Mouse (Mus musculus) forebrain, embryonic 13.5 days (tissue): Measurements from ENCODE around the gene Scgb1b19. TPM values are rescaled to one million over a fixed set of nuclear protein-coding genes. Genes with fewer than 3 reads are reported as not detected.
"Not testable (repeated sequence)": the region's sequence is repeated elsewhere in the genome, so short reads cannot be mapped to it uniquely, and the experiment has no call there.

ENCODE experiments used
- ATAC-seq: fragments of 200-750 bp; cut with Nextera tagmentation; 2 replicates; pipeline ENCODE4 v1.8.0; 2017
- H3K27ac ChIP-seq: fragments of 300-500 bp; sonication (generic); 2 replicates; pipeline ENCODE4 v1.5.1; 2015; ENCODE audit warnings: inconsistent platforms, mild to moderate bottlenecking, moderate library complexity
- H3K27me3 ChIP-seq: fragments of 300-500 bp; sonication (generic); 2 replicates; pipeline ENCODE4 v1.6.1; 2015; ENCODE audit warnings: mild to moderate bottlenecking, inconsistent platforms
- H3K36me3 ChIP-seq: fragments of 300-500 bp; sonication (generic); 2 replicates; pipeline ENCODE4 v1.6.1; 2015; ENCODE audit warnings: mild to moderate bottlenecking, inconsistent platforms; ENCODE audit not compliant: poor library complexity, severe bottlenecking
- H3K4me1 ChIP-seq: fragments of 300-500 bp; sonication (generic); 2 replicates; pipeline ENCODE4 v1.6.1; 2015; ENCODE audit warnings: inconsistent platforms
- H3K4me2 ChIP-seq: fragments of 300-500 bp; sonication (generic); 2 replicates; pipeline ENCODE4 v1.6.1; 2015; ENCODE audit warnings: inconsistent platforms, mild to moderate bottlenecking, moderate library complexity
- H3K4me3 ChIP-seq: fragments of 300-500 bp; sonication (generic); 2 replicates; pipeline ENCODE4 v1.5.1; 2015; ENCODE audit warnings: mild to moderate bottlenecking, inconsistent platforms
- H3K9ac ChIP-seq: fragments of 300-500 bp; sonication (generic); 2 replicates; pipeline ENCODE4 v1.6.1; 2015; ENCODE audit warnings: mild to moderate bottlenecking, inconsistent platforms
- H3K9me3 ChIP-seq: fragments of 300-500 bp; sonication (generic); replicated peaks from 2 replicates; pipeline ENCODE4 v1.6.1; 2016; ENCODE audit warnings: inconsistent platforms
- WGBS: fragments of 180-500 bp; shearing (Covaris S2); methylation state at CpG from one replicate; pipeline ENCODE4 v1.1.7; 2015; 5-methylcytosine and 5-hydroxymethylcytosine counted together
- polyA plus RNA-seq: library from polyadenylated mRNA; unstranded; fragments of >200 nt; fragmentation: Nextera tagmentation; extraction: Ambion mirVana; gene quantifications from 2 replicates; pipeline ENCODE4 v1.2.1, GENCODE M21; 2015

The Scgb1b19 gene
- not detected in 2 replicates for polyA plus RNA-seq

GRCm38 (mm10) chr7:33286991-33287390 is at the start of gene Scgb1b19:
Gene Scgb1b19 (plus strand): TSS chr7:33287291.
- H3K4me2 ChIP-seq, H3K36me3 ChIP-seq, ATAC-seq, H3K9ac ChIP-seq, H3K27ac ChIP-seq, H3K4me1 ChIP-seq, H3K9me3 ChIP-seq, H3K4me3 ChIP-seq, H3K27me3 ChIP-seq: not testable (repeated sequence)
- 73% methylated on average over 3 of the region's 3 CpGs for WGBS

GRCm38 (mm10) chr7:33280238-33280637 is 6.9 kb upstream of the Scgb1b19 start, which contains the start of gene Scgb2b19:
Gene Scgb2b19 (minus strand): TSS chr7:33280338.
- not testable (repeated sequence) for H3K4me1 ChIP-seq, H3K4me2 ChIP-seq, ATAC-seq, H3K9ac ChIP-seq, H3K4me3 ChIP-seq, H3K27me3 ChIP-seq, H3K36me3 ChIP-seq, H3K9me3 ChIP-seq, H3K27ac ChIP-seq

Other genes with a start within 250 kb of the Scgb1b19 start
- not detected in 2 replicates for gene Scgb2b17, start 230.7 kb upstream of the Scgb1b19 start, polyA plus RNA-seq
- not detected in 2 replicates for gene Scgb1b17, start 223.8 kb upstream of the Scgb1b19 start, polyA plus RNA-seq
- not detected in 2 replicates for gene Scgb2b18, start 113.4 kb upstream of the Scgb1b19 start, polyA plus RNA-seq
- gene Scgb1b18, start 101.7 kb upstream of the Scgb1b19 start, polyA plus RNA-seq = not detected in 2 replicates
- not detected in 2 replicates for gene Scgb2b19, start 7.0 kb upstream of the Scgb1b19 start, polyA plus RNA-seq
- gene Scgb2b20, start 79.0 kb downstream of the Scgb1b19 start, polyA plus RNA-seq = not detected in 2 replicates
- not detected in 2 replicates for gene Scgb1b20, start 85.9 kb downstream of the Scgb1b19 start, polyA plus RNA-seq
- not detected in 2 replicates for gene Scgb2b21, start 233.2 kb downstream of the Scgb1b19 start, polyA plus RNA-seq